Mouse (Mus musculus): ENCODE results near the gene A130010J15Rik. TPM values are rescaled to one million over a fixed set of nuclear protein-coding genes. Genes with fewer than 3 reads are reported as not detected.

A130010J15Rik gene
- total RNA-seq (2014; rRNA removed; ENCODE audit: low replicate concordance), result 17.7 and 23.2 TPM in 2 replicates
- polyA plus RNA-seq (2015; fragmentation: Nextera tagmentation; extraction: Ambion mirVana), result 9.8 and 11.3 TPM in 2 replicates

DNA sequence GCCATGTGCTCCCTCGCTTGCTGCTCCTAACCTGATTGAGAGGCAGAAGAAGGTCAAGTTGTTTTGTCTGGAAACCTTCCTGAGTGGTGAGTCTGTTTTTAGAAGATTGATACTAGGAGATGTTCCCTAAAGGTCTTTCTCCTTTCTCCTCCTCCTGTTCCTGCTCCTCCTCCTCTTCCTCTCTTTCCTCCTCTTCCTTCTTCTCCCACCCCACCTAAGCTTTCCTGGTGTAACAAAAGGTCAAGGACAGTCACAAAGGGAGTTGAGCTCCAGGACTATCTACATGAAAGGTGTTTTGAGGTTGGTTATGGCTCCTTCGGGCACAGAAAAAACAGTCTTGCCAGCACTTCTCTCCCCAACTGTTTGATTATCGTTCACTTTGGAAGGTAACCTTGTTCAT lies at the start of gene A130010J15Rik:
Gene A130010J15Rik, plus strand, starts transcription at position 301 of the 400 bp plus-strand sequence.
- peaks cover 15% of the 10 kb centered on the region for H3K4me1 ChIP-seq (ENCODE audit: control insufficient read depth, insufficient read depth)
- ATAC-seq (ENCODE audit: insufficient read depth, low read depth) (no peak), DNase-seq (ENCODE audit: low spot score) (no peak)
- no peak within 1 kb of the TSS for H3K9ac ChIP-seq (replicated peaks; ENCODE audit: low read depth, low read length)
- no peak within 1 kb of the TSS for H3K4me3 ChIP-seq (ENCODE audit: low read depth, low read length)
- H3K9me3 ChIP-seq (replicated peaks; ENCODE audit: control insufficient read depth, low read length), result no peaks in the 10 kb centered on the region
- H3K4me2 ChIP-seq (ENCODE audit: low read depth, low read length), result no peak within 1 kb of the TSS
- H3K27ac ChIP-seq (ENCODE audit: low read depth), result no peak within 1 kb of the TSS
- 77% methylated on average over 3 of the region's 3 CpGs for whole genome bisulfite sequencing
- no peak for TF ChIP-seq EP300 (IDR thresholded peaks at IDR 0.05; ENCODE audit: low read depth)
- no peak for TF ChIP-seq CTCF (IDR thresholded peaks at IDR 0.05; ENCODE audit: low read depth)
- no peaks in the 10 kb centered on the region for H3K27me3 ChIP-seq (ENCODE audit: control insufficient read depth, insufficient read depth, low read length)
- no peaks in the 10 kb centered on the region for H3K36me3 ChIP-seq (replicated peaks; ENCODE audit: control insufficient read depth, insufficient read depth, low read length)

GRCm38 (mm10) chr1:193122793-193123192 lies 45.1 kb upstream of the A130010J15Rik start:
- TF ChIP-seq CTCF (IDR thresholded peaks at IDR 0.05; ENCODE audit: low read depth) (no peak), EP300 (IDR thresholded peaks at IDR 0.05; ENCODE audit: low read depth) (no peak)
- Histone ChIP-seq H3K27ac (ENCODE audit: low read depth) (no peak overlapping the region), H3K4me3 (ENCODE audit: low read depth, low read length) (no peak overlapping the region), H3K4me2 (ENCODE audit: low read depth, low read length) (no peak overlapping the region), H3K9ac (replicated peaks; ENCODE audit: low read depth, low read length) (no peak overlapping the region), H3K36me3 (replicated peaks; ENCODE audit: control insufficient read depth, insufficient read depth, low read length) (peaks cover 82% of the 10 kb centered on the region), H3K27me3 (ENCODE audit: control insufficient read depth, insufficient read depth, low read length) (no peaks in the 10 kb centered on the region), H3K4me1 (ENCODE audit: control insufficient read depth, insufficient read depth) (no peaks in the 10 kb centered on the region), H3K9me3 (replicated peaks; ENCODE audit: control insufficient read depth, low read length) (no peaks in the 10 kb centered on the region)
- ATAC-seq (ENCODE audit: insufficient read depth, low read depth), result no peak
- DNase-seq (ENCODE audit: low spot score), result no peak
- WGBS, result 82% methylated on average over 7 of the region's 7 CpGs

DNA sequence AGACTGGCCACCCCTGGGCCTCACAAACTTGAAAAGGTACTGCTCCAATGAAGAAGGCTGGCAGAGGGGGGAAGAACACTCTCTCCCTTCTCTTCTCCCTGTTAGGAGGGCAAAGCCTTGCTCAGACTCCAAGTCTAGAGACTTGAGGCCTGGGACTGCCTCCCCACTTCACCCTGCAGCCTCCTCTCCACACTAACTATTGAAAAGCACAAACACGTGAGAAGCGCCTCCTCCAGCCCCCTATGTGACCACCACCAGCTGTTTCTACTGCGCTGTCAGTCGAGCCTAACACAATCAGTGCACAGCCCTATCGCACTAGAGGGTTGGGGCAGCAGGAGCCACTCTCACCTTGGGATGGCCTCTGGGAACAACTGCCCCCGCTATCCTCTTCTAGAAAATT lies 44.6 kb upstream of the A130010J15Rik start:
- Histone ChIP-seq H3K27me3 (ENCODE audit: control insufficient read depth, insufficient read depth, low read length) (no peaks in the 10 kb centered on the region), H3K9ac (replicated peaks; ENCODE audit: low read depth, low read length) (no peak overlapping the region), H3K4me3 (ENCODE audit: low read depth, low read length) (no peak overlapping the region), H3K27ac (ENCODE audit: low read depth) (peak overlapping the region; percentile 15; the same call in 1 of the 2 replicates), H3K4me2 (ENCODE audit: low read depth, low read length) (no peak overlapping the region), H3K36me3 (replicated peaks; ENCODE audit: control insufficient read depth, insufficient read depth, low read length) (peaks cover 81% of the 10 kb centered on the region), H3K4me1 (ENCODE audit: control insufficient read depth, insufficient read depth) (no peaks in the 10 kb centered on the region), H3K9me3 (replicated peaks; ENCODE audit: control insufficient read depth, low read length) (no peaks in the 10 kb centered on the region)
- DNase-seq (ENCODE audit: low spot score) (no peak), ATAC-seq (ENCODE audit: insufficient read depth, low read depth) (no peak)
- WGBS, result 90% methylated on average over 6 of the region's 6 CpGs
- TF ChIP-seq EP300 (IDR thresholded peaks at IDR 0.05; ENCODE audit: low read depth) (no peak), CTCF (IDR thresholded peaks at IDR 0.05; ENCODE audit: low read depth) (no peak)

DNA sequence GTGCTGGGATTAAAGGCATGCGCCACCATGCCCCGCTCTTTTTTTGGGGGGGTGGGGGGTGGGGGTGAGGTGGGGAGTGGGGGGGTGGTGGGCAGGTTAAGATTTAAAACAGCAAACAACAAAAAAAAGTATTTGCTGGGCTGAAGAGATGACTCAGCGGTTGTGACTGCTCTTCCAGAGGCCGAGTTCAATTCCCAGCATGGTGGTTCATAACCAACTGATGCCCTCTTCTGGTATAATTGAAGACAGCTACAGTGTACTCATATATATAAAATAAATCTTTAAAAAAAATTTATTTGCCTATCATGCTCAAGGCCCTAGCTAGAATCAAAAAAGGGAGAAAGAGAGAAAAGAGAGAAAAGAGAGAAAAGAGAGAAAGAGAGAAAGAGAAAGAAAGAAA lies 42.0 kb upstream of the A130010J15Rik start:
- WGBS, result 71% methylated on average over 4 of the region's 4 CpGs
- ATAC-seq (ENCODE audit: insufficient read depth, low read depth), result no peak
- Histone ChIP-seq H3K27ac (ENCODE audit: low read depth) (no peak overlapping the region), H3K4me1 (ENCODE audit: control insufficient read depth, insufficient read depth) (no peaks in the 10 kb centered on the region; the same call in 1 of the 2 replicates), H3K9me3 (replicated peaks; ENCODE audit: control insufficient read depth, low read length) (no peaks in the 10 kb centered on the region), H3K4me2 (ENCODE audit: low read depth, low read length) (no peak overlapping the region), H3K27me3 (ENCODE audit: control insufficient read depth, insufficient read depth, low read length) (no peaks in the 10 kb centered on the region), H3K4me3 (ENCODE audit: low read depth, low read length) (no peak overlapping the region), H3K36me3 (replicated peaks; ENCODE audit: control insufficient read depth, insufficient read depth, low read length) (peaks cover 57% of the 10 kb centered on the region), H3K9ac (replicated peaks; ENCODE audit: low read depth, low read length) (no peak overlapping the region)
- no peak for DNase-seq (ENCODE audit: low spot score)
- TF ChIP-seq CTCF (IDR thresholded peaks at IDR 0.05; ENCODE audit: low read depth), result peak; percentile 16; the same call in 1 of the 2 replicates
- TF ChIP-seq EP300 (IDR thresholded peaks at IDR 0.05; ENCODE audit: low read depth), result no peak

- H3K27ac ChIP-seq (ENCODE audit: low read depth), result no peak overlapping the region
- no peak for TF ChIP-seq CTCF (IDR thresholded peaks at IDR 0.05; ENCODE audit: low read depth)
- TF ChIP-seq EP300 (IDR thresholded peaks at IDR 0.05; ENCODE audit: low read depth), result no peak
- no peak overlapping the region for H3K4me2 ChIP-seq (ENCODE audit: low read depth, low read length)
- H3K4me3 ChIP-seq (ENCODE audit: low read depth, low read length), result no peak overlapping the region
- no peaks in the 10 kb centered on the region; the same call in 1 of the 2 replicates for H3K4me1 ChIP-seq (ENCODE audit: control insufficient read depth, insufficient read depth)
- no peak overlapping the region for H3K9ac ChIP-seq (replicated peaks; ENCODE audit: low read depth, low read length)
- peaks cover 34% of the 10 kb centered on the region for H3K36me3 ChIP-seq (replicated peaks; ENCODE audit: control insufficient read depth, insufficient read depth, low read length)
- no peaks in the 10 kb centered on the region for H3K27me3 ChIP-seq (ENCODE audit: control insufficient read depth, insufficient read depth, low read length)
- no peak for ATAC-seq (ENCODE audit: insufficient read depth, low read depth)
- DNase-seq (ENCODE audit: low spot score), result no peak
- no peaks in the 10 kb centered on the region for H3K9me3 ChIP-seq (replicated peaks; ENCODE audit: control insufficient read depth, low read length)
- WGBS, result 84% methylated on average over 6 of the region's 6 CpGs
Observed at GRCm38 (mm10) chr1:193128055-193128454, 39.8 kb upstream of the A130010J15Rik start.

GRCm38 (mm10) chr1:193129321-193129720 lies 38.5 kb upstream of the A130010J15Rik start:
- Histone ChIP-seq H3K9me3 (replicated peaks; ENCODE audit: control insufficient read depth, low read length) (no peaks in the 10 kb centered on the region), H3K27me3 (ENCODE audit: control insufficient read depth, insufficient read depth, low read length) (no peaks in the 10 kb centered on the region), H3K4me2 (ENCODE audit: low read depth, low read length) (peak overlapping the region; percentile 82), H3K4me1 (ENCODE audit: control insufficient read depth, insufficient read depth) (no peaks in the 10 kb centered on the region; the same call in 1 of the 2 replicates), H3K9ac (replicated peaks; ENCODE audit: low read depth, low read length) (peak overlapping the region; percentile 76), H3K27ac (ENCODE audit: low read depth) (no peak overlapping the region), H3K4me3 (ENCODE audit: low read depth, low read length) (peak overlapping the region; percentile 87), H3K36me3 (replicated peaks; ENCODE audit: control insufficient read depth, insufficient read depth, low read length) (peaks cover 24% of the 10 kb centered on the region)
- ATAC-seq (ENCODE audit: insufficient read depth, low read depth) (no peak), DNase-seq (ENCODE audit: low spot score) (no peak)
- WGBS, result 9% methylated on average over 5 of the region's 5 CpGs
- TF ChIP-seq CTCF (IDR thresholded peaks at IDR 0.05; ENCODE audit: low read depth) (no peak), EP300 (IDR thresholded peaks at IDR 0.05; ENCODE audit: low read depth) (no peak)
